Mouse (Mus musculus): ENCODE data around the gene Map1b.

DNA sequence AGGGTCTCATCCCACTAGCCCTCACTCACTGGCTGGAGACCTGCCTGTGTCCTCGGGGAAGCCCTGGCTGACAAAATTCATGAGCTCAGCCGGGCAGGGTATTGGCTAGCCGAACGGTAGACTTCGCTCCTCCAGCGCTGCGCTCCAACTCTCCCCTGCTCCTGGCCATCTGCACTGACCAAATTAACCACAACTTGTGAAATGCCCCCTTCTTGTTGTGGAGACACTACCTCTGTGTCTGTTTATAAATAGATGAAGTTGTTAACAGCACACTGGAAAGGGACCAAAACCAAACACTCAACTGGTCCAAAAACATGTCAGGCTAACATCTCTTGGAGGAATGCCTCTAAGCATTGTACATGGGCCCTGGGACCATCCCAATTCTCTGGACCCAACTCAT lies 42.2 kb downstream of the Map1b start:
- TF ChIP-seq CTCF (IDR thresholded peaks at IDR 0.05; ENCODE audit: low read depth), result no peak
- no peak for TF ChIP-seq EP300 (IDR thresholded peaks at IDR 0.05; ENCODE audit: low read depth)

Data from liver, embryonic 14.5 days (tissue).